Mouse (Mus musculus) E14TG2a.4 (cell line): ENCODE results near the gene Grb7.

Experiments used
- H3K27me3 ChIP-seq: 2 replicates; pipeline ENCODE4 v1.6.1; 2014; ENCODE audit warnings: low read length, control low read depth; ENCODE audit not compliant: insufficient read depth
- H3K36me3 ChIP-seq: 2 replicates; pipeline ENCODE4 v1.6.1; 2014; ENCODE audit warnings: low read length, control low read depth; ENCODE audit not compliant: insufficient read depth
- H3K4me1 ChIP-seq: replicated peaks from 2 replicates; pipeline ENCODE4 v1.6.1; 2014; ENCODE audit warnings: low read depth, low read length, control low read depth
- H3K4me3 ChIP-seq: replicated peaks from 2 replicates; pipeline ENCODE4 v1.5.1; 2014; ENCODE audit warnings: mild to moderate bottlenecking, low read length
- H3K9me3 ChIP-seq: 2 replicates; pipeline ENCODE4 v1.6.1; 2014; ENCODE audit warnings: low read length, control low read depth
- CTCF ChIP-seq: conservative IDR thresholded peaks from 2 replicates; pipeline ENCODE4 v1.5.1; 2014; ENCODE audit warnings: low read length
- NANOG ChIP-seq: IDR thresholded peaks from 2 replicates; pipeline ENCODE4 v1.6.1; 2014; ENCODE audit warnings: borderline replicate concordance, low read length, mixed read lengths
- POU5F1 ChIP-seq: IDR thresholded peaks from 2 replicates; pipeline ENCODE4 v1.6.1; 2014; ENCODE audit warnings: low read length, borderline replicate concordance

Gene Grb7

DNA sequence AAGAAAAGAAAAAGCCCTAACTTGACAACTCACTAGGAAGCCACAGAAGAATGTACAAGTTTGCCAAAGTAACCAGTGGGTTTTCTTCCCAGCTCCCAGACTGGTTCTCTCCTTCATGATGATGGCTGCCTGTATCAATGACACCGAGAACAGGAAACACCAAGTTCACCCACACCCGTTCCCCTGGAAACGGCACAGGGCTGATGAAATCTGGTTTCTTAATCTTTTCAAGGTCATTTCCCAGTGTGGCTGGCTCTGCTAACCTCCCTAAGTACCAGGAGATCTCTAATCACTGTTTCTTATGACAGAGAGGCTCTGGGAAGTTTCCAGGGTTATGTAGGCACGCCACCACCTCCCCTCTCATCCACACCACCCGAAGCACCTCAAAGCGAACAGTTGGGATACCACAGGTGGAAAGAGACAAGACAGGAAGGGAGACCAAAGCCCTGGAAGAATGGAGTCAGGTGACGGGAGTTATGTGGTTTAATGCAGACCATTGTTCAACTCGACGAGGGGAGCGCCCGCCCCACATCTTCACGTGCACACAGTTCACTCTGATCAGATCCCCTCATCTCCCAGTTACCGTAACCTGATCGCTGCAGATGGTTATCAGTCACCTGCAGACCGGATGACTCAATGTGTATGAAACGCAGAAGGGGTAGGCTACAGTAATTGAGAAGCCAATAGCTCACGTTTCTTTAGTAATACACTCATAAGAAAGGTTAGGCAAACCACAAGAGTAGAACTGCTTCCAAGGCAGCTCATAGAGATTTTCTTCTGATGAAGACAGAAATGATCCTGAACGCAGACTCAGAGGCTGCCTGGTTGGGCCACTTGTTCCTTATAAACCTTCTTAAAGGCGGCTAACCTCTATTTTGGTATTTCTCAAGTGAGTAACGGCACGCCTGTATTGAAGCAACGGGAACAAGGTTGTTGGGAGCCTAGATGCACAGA, 23.8 kb downstream of the Grb7 start:
- Histone ChIP-seq H3K36me3 (no peaks in the 10 kb centered on the region), H3K4me3 (no peak overlapping the region), H3K27me3 (peaks cover 51% of the 10 kb centered on the region), H3K9me3 (no peaks in the 10 kb centered on the region), H3K4me1 (peaks cover 41% of the 10 kb centered on the region)
- TF ChIP-seq NANOG (0 out of 2 replicates have a peak, but pooled peaks have one; percentile 6), POU5F1 (no peak), CTCF (no peak)

DNA sequence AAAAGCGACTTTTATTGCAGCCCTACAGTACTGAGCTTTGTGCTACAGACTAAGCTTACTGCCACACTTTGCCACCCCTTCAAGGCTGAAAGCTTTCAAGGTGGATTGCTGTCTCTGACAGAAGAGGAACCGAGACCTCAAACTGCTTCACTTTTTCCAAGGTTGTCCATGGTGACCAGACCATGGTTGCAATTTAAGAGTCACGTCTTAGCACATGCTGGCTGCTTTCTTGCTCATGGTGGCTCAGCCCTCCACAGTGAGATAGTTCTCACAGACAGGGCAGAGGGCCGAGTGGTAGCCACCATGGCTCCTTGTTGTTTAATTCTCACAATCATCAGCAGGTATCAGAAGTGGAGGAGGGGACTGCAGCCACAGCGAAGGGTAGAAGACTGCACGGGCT, 24.6 kb downstream of the Grb7 start:
- Histone ChIP-seq H3K4me1 (peaks cover 41% of the 10 kb centered on the region), H3K9me3 (no peaks in the 10 kb centered on the region), H3K36me3 (no peaks in the 10 kb centered on the region), H3K4me3 (no peak overlapping the region), H3K27me3 (peaks cover 46% of the 10 kb centered on the region)
- TF ChIP-seq CTCF (no peak), POU5F1 (no peak), NANOG (no peak)

DNA sequence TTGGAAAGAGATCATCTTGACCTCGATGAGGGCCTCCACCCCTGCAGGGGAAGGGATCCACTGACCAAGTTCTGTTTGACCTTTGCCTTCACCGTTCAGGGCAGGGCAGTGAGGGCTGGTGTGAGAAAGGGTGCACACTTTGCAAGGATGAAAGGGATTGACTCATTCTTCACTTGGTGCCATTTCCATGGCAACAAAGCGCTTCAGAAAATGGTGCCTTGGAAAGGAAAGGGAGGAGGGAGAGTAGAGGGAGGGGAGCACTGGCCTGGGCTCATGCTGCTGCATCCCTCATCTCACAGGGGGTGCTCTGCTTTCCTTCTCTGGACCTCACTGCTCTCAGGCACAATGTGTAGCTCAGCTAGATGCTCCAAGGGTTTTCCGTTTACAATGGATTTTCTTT, 26.5 kb downstream of the Grb7 start:
- Histone ChIP-seq H3K4me1 (peaks cover 41% of the 10 kb centered on the region), H3K36me3 (no peaks in the 10 kb centered on the region), H3K27me3 (peaks cover 27% of the 10 kb centered on the region), H3K4me3 (no peak overlapping the region), H3K9me3 (no peaks in the 10 kb centered on the region)
- TF ChIP-seq POU5F1 (no peak), CTCF (no peak), NANOG (no peak)

DNA sequence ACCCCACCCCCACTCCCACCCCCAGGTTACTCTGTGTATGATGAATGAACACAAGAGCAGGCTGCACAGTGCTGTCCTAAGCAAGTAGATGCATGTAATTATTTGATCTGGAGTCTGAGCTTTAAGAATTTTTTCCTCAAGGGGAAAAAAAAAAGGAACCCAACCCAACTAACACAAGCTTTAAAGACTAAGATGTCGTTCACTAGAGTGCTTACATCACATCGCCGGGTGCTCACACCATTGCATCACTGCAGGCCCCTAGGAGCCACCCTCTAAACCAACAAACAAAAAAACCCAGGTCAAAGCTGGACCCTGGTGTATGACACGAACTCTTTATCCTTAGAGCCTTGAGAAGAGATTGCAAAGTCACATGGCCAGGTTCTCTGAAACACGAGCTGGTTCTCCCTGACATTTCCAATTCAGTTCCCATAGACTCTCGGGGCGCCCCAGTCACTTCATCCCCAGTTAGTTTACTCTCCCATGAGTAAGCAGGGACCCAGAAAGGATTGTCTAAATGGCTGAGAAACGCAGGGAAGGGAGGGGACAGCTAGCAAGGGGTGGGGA, 27.8 kb downstream of the Grb7 start:
- Histone ChIP-seq H3K4me3 (no peak overlapping the region), H3K9me3 (no peaks in the 10 kb centered on the region), H3K27me3 (peaks cover 16% of the 10 kb centered on the region), H3K36me3 (no peaks in the 10 kb centered on the region), H3K4me1 (peaks cover 40% of the 10 kb centered on the region)
- TF ChIP-seq POU5F1 (no peak), NANOG (no peak), CTCF (no peak)

DNA sequence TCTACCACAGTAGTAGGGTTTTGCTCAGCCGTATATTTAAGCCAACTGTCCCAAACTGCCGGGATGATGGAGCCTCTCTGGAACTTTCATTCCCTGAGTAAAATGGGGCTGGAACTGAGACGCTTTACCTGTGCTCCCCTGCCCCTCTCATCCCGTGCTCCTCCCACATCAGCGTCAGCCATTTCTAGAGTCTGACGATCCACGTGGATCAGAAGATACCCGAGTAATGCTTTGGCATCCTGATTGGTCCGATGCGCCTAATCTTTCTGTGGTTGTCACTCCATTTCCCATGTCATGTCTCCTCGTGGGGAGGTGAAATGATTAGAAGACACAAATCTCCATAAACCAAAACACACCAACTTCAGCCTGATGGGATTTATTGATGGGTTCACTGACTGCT, 28.8 kb downstream of the Grb7 start:
- H3K4me3 ChIP-seq: no peak overlapping the region
- H3K27me3 ChIP-seq: peaks cover 14% of the 10 kb centered on the region
- H3K4me1 ChIP-seq: peaks cover 30% of the 10 kb centered on the region
- H3K36me3 ChIP-seq: no peaks in the 10 kb centered on the region
- no peaks in the 10 kb centered on the region for H3K9me3 ChIP-seq
- TF ChIP-seq CTCF (no peak), NANOG (no peak), POU5F1 (no peak)

DNA sequence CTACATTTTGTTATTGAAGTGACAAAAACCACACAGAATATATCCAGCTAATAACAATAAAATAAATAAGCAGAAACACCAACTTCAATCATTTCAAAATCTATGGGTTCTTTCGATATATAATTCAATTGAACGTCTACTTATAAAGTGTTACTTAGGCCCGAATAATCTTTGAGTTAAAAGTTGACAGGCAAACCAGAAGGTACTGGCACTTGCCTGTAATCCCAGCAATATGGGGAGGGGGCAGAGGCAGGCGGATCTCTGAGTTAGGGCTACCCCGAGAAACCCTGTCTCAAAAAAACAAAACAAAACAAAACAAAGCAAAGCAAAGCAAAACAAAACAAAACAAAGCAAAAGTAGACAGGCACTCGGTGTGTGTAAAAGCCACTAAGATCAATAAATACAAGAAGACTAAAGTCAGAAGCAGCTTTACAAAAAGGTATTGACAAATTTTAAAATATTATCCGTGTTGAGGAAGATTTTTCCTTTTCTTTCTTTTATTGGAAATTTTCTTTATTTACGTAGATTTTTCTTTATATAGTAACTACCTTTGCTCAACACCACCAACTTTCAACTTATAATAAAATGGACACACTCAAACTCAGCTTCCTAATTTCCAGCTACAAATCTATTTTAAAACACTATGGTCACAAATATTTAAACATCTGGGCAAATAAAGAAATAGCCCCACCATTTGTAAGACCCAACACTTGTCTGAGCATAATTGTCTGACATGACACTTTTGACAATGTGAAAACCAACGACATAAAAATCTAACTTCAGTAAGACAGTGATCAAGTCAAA, 29.6 kb downstream of the Grb7 start:
- Histone ChIP-seq H3K4me3 (no peak overlapping the region), H3K9me3 (no peaks in the 10 kb centered on the region), H3K4me1 (peaks cover 22% of the 10 kb centered on the region), H3K36me3 (no peaks in the 10 kb centered on the region), H3K27me3 (peaks cover 13% of the 10 kb centered on the region)
- TF ChIP-seq NANOG (no peak), CTCF (no peak), POU5F1 (no peak)

DNA sequence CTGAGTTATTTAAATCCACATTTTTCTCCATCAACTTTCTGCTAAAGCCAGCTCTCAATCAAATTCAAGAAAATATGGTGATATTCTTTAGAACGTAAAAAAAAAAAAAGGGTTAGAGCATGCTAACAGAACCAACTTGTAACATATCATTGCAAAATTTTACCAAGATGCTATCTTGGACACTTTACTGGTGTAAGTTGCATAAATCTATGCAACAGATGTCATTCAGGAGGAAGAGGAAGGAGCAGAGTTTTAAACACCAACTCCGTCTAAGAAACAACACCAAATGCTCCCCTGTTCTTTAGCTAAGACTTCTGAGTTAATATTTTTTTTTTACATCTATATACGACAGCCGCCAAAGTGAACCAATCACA, 30.2 kb downstream of the Grb7 start:
- Histone ChIP-seq H3K4me3 (no peak overlapping the region), H3K9me3 (no peaks in the 10 kb centered on the region), H3K4me1 (peaks cover 19% of the 10 kb centered on the region), H3K27me3 (peaks cover 9% of the 10 kb centered on the region; the same call in 1 of the 2 replicates), H3K36me3 (no peaks in the 10 kb centered on the region)
- TF ChIP-seq POU5F1 (no peak), CTCF (no peak), NANOG (no peak)

DNA sequence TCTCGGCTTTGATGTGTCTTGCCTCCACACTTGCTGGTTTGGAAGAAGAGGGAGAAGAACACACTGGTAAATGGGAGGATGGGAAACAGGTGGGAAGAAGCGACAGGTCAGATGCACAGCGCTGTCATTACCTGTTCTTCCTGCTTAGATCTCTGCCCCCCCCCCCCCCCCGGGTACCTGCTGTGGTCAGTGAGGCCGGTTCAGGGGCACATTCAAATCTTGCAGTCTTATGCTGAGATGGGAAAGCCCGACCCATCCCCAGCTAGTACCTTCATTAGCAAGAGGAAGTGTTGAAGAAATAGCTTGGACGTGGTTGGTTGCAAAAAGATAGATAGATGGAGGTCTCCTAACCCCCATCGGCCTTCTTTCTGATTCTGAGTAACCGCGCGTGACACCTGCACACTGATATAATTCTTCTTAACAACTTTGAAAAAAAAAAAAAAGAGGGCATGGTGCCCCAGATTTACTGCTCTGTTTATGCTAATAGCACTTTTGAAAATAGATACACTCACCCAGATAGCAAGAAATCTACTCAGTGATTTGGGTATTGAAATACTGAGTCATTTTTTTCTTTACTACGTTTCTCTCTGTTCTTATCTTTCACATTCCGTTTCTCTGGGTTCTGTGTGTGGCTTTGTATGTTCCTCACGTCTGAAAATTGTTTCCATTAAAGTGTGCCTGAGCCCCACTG, 31.0 kb downstream of the Grb7 start:
- no peak for TF ChIP-seq CTCF
- TF ChIP-seq NANOG: no peak
- no peak for TF ChIP-seq POU5F1
- Histone ChIP-seq H3K4me3 (no peak overlapping the region), H3K27me3 (0 out of 2 replicates have a peak, but pooled peaks cover 5% of the 10 kb centered on the region), H3K36me3 (no peaks in the 10 kb centered on the region), H3K9me3 (no peaks in the 10 kb centered on the region), H3K4me1 (peaks cover 15% of the 10 kb centered on the region)
